Mouse (Mus musculus) thymus, adult 2 months (tissue): ENCODE data around the gene Myh9.

Source experiments
- CTCF ChIP-seq: fragments of 200-500 bp; IDR thresholded peaks from 2 replicates; pipeline ENCODE4 v1.5.1; 2012; ENCODE audit warnings: mild to moderate bottlenecking, control low read depth, low read length, moderate library complexity, borderline replicate concordance; ENCODE audit not compliant: control insufficient read depth, poor library complexity, insufficient read depth; ENCODE audit errors: extremely low read depth
- POLR2A ChIP-seq: fragments of 200-500 bp; IDR thresholded peaks from 2 replicates; pipeline ENCODE4 v1.6.1; 2012; ENCODE audit warnings: mild to moderate bottlenecking, low read length, control low read depth, moderate library complexity; ENCODE audit not compliant: control insufficient read depth, poor library complexity, insufficient read depth; ENCODE audit errors: extremely low read depth

DNA sequence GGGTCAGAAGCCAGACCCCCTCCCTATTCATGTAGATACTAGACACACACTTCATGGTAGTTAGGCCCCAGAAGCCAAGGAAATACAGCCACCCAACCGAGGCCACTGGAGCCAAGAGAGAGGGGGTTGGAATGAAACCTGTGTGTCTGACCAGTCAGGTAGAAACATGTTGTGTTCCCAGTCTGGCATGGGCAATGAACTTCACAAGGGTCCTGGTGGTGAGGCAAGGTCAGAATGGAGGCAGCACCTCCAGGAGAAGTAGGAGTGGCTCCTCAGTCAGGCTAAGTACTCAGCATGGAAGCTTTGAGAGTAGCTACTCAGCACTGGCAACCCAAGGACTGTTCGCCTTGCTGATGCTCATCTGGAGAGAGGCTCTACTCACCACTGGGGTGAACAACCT, 12.4 kb downstream of the Myh9 start:
- TF ChIP-seq POLR2A, result no peak
- no peak for TF ChIP-seq CTCF
